Mouse (Mus musculus) splenic B cell, adult 2 months (primary cell): ENCODE data around the gene Gtpbp1.
A peak's percentile ranks its signal among the peaks of the same experiment; 100 is the strongest.

Experiments used
- DNase-seq: peaks from one replicate; pipeline ENCODE4 v3.0.0-alpha.2; 2011; ENCODE audit warnings: low read depth, low spot score
- H3K27me3 ChIP-seq: 2 replicates; pipeline ENCODE4 v1.6.1; 2012; ENCODE audit warnings: mild to moderate bottlenecking, low read length, moderate library complexity, mixed read lengths; ENCODE audit not compliant: control insufficient read depth, poor library complexity, insufficient read depth, severe bottlenecking
- H3K36me3 ChIP-seq: 2 replicates; pipeline ENCODE4 v1.6.1; 2012; ENCODE audit warnings: mild to moderate bottlenecking, low read length, moderate library complexity, mixed read lengths; ENCODE audit not compliant: control insufficient read depth, poor library complexity, insufficient read depth, severe bottlenecking

Gtpbp1 gene

DNA sequence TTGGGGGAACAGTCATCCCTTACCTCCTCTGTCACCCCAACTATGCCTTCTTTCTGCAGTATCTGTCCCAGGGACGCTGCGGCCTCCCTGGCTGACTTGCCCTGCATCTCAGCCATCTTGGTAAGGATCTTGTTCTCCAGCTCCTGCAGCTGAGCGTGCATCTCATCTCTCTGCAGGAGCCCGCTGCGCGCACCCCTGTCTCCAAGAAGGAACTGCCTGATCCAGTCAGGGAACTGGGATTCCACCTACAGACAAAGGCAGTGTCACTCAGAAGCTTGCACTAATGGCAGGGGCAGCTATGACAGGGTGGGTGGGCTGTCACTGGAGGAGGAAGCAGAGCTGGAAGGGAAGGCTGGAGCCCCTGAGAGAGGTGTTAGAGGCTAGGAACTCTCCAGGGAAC, 37.2 kb downstream of the Gtpbp1 start:
- DNase-seq: no peak
- H3K27me3 ChIP-seq: no peaks in the 10 kb centered on the region
- peaks cover 14% of the 10 kb centered on the region for H3K36me3 ChIP-seq

DNA sequence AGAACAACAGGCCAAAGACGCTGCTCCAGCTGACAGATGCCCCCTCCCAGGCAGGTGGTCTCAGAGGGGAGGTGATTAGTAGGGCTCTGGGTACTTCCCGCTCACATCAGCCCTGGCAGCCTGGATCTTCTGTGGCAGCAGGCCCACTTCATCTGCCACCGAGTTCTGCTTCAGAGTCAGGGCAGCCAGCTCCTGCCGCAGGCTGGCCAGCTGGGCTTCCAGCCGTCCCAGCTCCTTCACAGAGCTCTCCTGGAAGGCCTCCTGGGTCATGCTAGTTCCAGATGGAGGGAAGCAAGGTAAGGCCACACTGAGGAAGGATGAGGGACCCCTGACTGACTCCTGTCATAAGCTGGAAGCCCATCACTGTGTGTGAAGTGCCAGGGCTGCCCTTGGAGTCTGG, 37.7 kb downstream of the Gtpbp1 start:
- no peak for DNase-seq
- Histone ChIP-seq H3K36me3 (peaks cover 14% of the 10 kb centered on the region), H3K27me3 (no peaks in the 10 kb centered on the region)

DNA sequence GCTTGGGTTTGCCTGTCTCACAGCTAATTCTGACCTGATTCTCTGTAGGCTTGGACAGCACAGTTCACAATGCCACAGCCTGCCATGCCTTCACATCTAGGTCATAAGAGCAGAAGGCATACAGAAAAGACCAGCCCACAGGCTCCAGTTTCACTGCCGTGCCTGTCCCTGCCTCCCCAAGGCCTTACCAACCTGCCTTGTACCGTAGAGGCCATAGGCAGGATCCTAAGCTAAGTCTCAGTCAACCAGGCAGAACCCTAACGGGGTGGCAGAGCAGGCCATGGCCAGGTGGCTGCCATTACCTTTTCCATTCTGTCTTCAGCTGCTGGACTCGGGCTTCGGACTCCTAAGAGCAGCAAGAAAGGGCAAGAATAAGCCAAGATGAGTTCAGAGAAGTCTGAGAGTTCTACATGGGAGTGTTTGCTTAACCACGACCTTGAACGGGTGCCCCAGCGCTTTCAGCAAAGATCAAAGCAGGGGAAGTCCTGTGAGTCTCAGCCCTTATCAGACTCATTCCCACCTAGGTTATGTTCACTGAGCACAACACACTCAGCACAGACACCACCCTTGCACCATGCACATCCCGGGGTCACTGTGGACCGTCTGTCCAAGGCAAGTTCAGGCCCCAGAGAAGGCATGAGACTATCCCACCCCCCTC, 38.2 kb downstream of the Gtpbp1 start:
- Histone ChIP-seq H3K36me3 (peaks cover 14% of the 10 kb centered on the region), H3K27me3 (no peaks in the 10 kb centered on the region)
- DNase-seq: no peak

DNA sequence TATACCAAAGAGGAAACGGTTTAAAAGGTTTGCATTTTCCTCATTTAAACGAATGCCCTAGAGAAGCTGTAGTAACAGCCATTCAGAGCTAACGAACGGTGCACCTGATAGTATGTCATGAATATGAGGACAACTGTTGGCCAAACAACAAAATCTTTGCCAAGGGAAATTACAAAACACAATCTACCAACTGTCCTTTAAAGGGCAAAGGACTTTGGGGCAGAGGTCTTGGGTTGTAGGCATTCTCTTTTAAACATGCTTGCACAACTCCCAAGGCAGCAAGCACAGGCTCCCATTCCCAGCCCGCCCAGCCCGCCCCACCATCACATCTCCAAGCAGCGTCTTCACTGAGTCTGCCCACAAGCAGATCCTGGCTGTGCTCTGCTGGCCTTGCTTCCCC, 40.9 kb downstream of the Gtpbp1 start:
- H3K36me3 ChIP-seq: peaks cover 19% of the 10 kb centered on the region
- DNase-seq: no peak
- no peaks in the 10 kb centered on the region for H3K27me3 ChIP-seq

DNA sequence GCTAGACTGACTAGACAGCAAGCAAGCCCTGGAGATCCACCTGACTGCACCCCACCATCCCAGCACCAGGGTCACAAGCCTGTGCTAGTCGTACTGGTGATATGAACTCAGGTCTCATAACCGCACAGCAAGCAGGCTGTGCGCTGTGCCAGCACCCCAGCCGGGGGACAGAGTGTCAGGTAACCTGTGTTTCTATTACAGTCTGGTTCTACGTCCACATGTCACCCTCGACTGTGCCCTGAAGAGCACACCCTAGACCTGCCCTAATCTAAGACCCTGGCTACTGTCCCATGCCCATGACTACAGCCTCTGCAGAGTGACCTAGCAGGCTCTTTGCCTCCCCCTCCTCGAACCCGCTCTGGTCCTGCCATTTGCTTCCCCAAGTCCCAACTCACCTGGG, 42.5 kb downstream of the Gtpbp1 start:
- no peak for DNase-seq
- no peaks in the 10 kb centered on the region for H3K27me3 ChIP-seq
- H3K36me3 ChIP-seq: peaks cover 18% of the 10 kb centered on the region

DNA sequence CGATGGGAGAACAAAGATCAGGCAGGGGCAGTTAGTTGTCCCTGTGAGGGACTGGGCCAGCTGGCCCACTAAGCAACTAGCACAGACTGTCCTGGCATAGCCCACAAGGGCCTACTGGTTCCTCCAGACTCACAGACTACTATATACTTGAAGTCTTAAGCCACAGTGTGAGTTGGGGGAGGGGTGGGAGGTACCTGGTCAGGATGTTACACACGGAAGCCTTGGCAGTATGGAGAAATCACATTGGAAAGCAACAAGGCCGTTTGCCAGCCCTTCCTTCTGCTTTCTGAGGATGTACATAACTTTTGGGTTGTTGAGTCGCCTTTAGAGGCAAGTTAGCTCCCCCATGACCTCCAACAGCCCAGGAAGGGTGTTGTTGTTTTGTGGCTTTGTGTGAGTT, 43.0 kb downstream of the Gtpbp1 start:
- DNase-seq: no peak
- peaks cover 20% of the 10 kb centered on the region for H3K36me3 ChIP-seq
- no peaks in the 10 kb centered on the region for H3K27me3 ChIP-seq

DNA sequence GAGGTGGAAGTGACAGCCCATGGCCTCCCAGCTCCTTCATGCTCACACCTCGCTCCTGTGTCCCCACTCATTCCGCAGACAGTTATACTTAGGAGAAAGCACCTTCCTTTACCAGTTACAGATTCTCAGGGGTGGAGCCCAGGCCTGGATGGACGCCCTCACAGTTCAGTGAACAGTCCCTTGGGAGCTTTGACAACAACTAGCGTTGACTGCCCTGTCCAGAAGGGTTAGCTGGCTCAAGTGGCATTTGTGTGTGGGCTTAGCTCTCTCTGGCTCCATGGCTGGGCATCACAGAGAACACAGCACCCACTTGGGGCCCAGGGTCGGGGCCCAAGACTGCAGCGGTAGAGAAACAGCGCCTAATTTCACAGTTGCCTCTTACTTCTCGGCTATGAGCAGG, 43.7 kb downstream of the Gtpbp1 start:
- Histone ChIP-seq H3K36me3 (peaks cover 22% of the 10 kb centered on the region), H3K27me3 (no peaks in the 10 kb centered on the region)
- no peak for DNase-seq

DNA sequence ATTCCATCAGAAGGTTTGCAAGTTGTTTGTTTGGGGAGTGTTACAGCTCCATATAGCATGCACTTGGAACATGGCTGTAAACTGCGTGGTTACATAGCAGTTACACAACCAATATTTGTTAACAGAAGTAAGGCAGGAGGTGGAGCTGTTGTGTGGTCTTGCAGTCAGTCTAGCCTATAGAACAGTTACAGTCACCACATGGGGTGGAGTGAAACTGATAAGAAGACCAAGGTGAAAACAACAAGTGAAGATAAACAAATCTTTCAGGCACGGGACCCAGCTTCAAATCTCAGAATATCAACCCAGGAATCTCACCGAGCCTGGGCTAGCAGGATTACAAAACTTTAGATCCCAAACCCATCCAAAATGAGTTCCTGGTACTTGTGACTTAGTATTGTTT, 50.1 kb downstream of the Gtpbp1 start:
- H3K36me3 ChIP-seq: peaks cover 9% of the 10 kb centered on the region
- peak; percentile 42 for DNase-seq
- no peaks in the 10 kb centered on the region for H3K27me3 ChIP-seq

DNA sequence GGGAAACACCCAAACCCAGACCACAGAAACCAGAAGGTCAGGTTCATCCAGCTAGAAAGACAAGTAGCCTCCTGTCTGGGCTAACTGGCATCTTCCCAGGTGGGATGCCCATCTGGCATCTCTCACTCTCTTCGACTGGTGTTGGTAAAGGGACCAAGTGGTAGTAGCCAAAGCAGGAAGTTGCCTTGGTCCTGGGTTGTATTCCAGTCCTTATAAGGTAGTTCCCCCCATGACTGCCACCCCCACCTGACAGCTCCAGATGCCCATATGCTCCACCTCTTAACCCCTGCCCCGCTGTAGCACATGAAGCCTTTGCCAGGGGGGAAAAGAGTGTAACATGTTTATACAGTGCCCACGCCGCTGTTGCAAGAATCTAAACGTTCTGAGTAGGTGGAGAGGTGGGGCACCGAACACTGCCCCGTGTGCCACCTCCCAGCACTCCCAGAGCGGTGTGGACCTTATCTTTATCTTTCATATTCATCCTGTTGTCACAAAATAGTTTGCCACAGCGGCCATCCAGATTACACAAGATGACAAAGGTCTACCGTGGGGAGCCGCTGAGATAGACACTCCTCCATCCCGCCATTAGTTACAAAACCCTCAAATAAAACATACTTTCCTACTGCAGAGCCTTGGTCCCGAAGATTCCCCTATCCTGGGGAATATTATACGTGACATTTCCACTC, 50.7 kb downstream of the Gtpbp1 start:
- Histone ChIP-seq H3K27me3 (no peaks in the 10 kb centered on the region), H3K36me3 (peaks cover 7% of the 10 kb centered on the region)
- peak; percentile 84 for DNase-seq

DNA sequence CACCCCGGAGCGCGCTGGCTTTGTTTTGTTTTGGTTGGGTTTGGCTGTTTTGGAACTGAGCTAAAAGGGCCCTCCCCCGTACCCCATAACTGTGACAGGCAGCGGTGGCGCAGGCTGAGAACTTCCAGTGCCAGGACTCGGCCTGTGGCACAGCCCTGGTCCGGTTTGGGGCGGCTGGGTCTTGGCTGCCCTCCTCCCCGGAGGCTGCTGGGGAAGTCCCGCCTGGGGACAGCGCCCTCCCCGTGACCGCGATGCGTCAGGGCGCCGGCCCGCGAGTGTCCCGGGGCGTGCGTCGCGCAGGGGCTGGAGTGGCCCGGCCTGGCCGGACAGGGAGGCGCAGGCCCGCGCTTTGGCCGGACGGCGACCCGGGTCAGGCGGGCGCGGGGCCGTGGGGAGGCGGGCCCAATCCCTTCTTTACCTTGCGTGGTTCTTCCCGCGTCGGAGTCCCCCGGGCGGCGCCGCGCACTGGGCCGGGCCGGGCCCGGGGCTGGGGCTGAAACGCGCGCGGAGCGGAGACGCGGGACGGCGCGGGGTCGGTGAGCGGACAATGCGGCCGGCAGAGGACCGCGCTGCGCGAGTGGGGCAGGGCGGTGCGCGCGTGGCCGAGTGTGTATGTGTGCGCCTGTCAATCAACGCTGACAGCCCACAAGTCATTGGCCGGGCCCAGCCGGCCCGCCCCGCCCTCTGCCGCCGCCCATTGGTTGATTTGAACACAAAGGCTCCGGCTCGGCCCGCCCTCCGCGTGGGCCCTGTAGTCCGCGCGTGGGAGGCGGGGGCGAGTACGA, 51.5 kb downstream of the Gtpbp1 start, which contains the start of gene Sun2:
Gene Sun2, minus strand, starts transcription at position 616 of the 785 bp plus-strand sequence.
- Histone ChIP-seq H3K27me3 (no peaks in the 10 kb centered on the region), H3K36me3 (peaks cover 6% of the 10 kb centered on the region)
- DNase-seq: peak; percentile 94

DNA sequence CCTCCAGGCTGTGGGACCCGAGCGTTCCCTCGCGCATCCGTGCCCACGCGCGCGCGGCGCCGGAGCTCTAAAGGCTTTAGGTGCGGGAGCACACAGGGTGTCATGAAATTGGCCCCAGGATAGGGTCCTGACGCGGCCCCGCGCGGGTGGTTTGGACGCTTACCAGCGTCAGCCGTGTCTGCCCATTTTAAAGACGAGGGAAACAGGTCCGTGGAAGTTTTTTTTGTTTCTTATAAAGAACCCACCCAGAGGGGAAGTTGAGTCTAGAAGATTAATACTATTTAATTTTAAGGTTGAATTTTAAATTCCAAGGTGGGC, 52.0 kb downstream of the Gtpbp1 start:
- Histone ChIP-seq H3K27me3 (no peaks in the 10 kb centered on the region), H3K36me3 (peaks cover 4% of the 10 kb centered on the region)
- DNase-seq: no peak

DNA sequence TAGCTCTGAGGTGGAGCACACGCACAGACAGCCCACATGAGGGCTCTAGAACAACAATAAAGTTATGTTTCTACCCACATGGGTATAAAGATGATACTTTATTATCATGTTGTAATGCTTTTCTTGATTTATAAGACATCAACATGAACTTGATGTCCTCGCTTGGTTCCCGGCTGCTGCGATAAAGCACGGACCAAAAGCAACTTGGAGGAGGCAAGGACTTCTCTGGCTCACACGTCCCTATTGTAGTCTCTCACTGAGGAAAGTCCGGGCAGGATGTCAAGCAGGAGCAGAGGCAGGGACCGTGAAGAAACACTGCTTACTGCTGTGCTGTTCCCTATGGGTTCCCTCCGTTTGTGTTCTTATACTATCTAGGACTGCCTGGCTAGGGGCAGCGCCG, 53.4 kb downstream of the Gtpbp1 start:
- Histone ChIP-seq H3K27me3 (no peaks in the 10 kb centered on the region), H3K36me3 (no peaks in the 10 kb centered on the region; the same call in 1 of the 2 replicates)
- no peak for DNase-seq

DNA sequence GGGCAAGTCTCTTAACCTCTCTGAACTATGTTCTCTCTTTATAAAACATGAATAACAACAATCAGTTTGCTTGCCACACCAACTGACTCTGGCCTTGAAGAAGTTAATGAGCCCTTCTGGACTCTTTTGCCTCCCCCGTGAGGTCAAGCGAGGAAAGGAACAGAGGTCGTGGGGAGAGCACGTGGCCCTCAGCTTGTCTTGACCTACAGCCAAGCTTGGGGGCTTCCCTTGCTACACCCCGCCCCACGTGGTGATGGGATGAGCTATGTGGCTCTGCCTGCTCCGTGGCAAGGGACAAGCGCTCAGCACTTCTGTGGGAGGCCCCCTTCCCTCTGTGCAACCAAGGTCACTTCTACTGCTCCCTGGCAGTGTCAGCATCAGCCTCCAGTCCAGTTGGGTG, 54.1 kb downstream of the Gtpbp1 start:
- Histone ChIP-seq H3K27me3 (no peaks in the 10 kb centered on the region), H3K36me3 (no peaks in the 10 kb centered on the region; the same call in 1 of the 2 replicates)
- DNase-seq: no peak

DNA sequence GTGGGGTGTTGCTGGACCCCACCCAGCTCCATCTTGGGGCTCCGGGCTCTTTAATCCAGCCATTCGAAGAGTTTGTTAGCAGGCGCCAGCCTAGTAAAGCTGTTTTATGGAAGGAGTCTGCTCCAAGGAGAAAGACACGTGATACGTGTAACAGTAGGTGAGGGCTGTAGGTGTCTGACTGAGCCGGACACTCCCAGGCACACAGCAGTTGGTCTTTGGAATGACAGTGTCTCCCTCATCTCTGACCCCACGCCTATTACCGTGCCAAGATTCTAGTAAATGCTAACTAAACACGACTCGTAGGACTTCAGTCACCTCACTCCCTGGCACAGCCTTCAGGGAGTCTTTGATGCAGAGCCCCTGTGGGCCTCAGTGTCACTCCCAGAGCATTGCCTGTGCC, 54.7 kb downstream of the Gtpbp1 start:
- no peak for DNase-seq
- H3K27me3 ChIP-seq: no peaks in the 10 kb centered on the region
- no peaks in the 10 kb centered on the region; the same call in 1 of the 2 replicates for H3K36me3 ChIP-seq

DNA sequence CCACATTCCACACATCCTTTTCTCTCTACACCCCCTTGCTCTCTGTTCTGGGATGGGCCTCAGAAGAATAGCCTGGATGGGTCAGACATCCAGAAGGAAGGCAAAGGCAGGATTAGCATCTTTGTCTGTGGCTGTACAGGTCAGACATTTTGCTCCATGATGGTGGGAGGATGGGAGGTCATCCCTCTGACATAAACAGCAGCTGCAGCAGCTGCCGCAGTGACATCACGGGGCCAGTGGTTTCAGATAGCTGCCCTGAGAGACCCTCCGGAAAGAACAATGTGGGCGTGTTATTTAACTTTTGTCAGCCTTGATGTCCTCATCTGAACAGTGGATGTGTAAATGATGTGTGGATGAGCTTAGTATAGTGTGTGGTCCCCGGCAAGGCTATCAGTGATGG, 55.2 kb downstream of the Gtpbp1 start:
- no peak for DNase-seq
- no peaks in the 10 kb centered on the region for H3K27me3 ChIP-seq
- no peaks in the 10 kb centered on the region; the same call in 1 of the 2 replicates for H3K36me3 ChIP-seq
